Mouse (Mus musculus) midbrain, embryonic 16.5 days (tissue): Measurements from ENCODE around the gene Tiam1. TPM values are rescaled to one million over a fixed set of nuclear protein-coding genes. Genes with fewer than 3 reads are reported as not detected.

Experiments used
- ATAC-seq: fragments of 200-750 bp; cut with Nextera tagmentation; 2 replicates; pipeline ENCODE4 v1.8.0; 2017; ENCODE audit warnings: moderate TSS enrichment
- H3K27ac ChIP-seq: fragments of 300-500 bp; sonication (generic); 2 replicates; pipeline ENCODE4 v1.5.1; 2014; ENCODE audit warnings: mild to moderate bottlenecking, low read length, mixed read lengths
- H3K27me3 ChIP-seq: fragments of 300-500 bp; sonication (generic); 2 replicates; pipeline ENCODE4 v1.6.1; 2014; ENCODE audit warnings: low read depth, low read length, mixed read lengths; ENCODE audit not compliant: control insufficient read depth, insufficient read depth
- H3K36me3 ChIP-seq: fragments of 300-500 bp; sonication (generic); 2 replicates; pipeline ENCODE4 v1.6.1; 2014; ENCODE audit warnings: mild to moderate bottlenecking, low read length, moderate library complexity, mixed read lengths; ENCODE audit not compliant: control insufficient read depth, insufficient read depth
- H3K4me1 ChIP-seq: fragments of 300-500 bp; sonication (generic); 2 replicates; pipeline ENCODE4 v1.6.1; 2014; ENCODE audit warnings: mild to moderate bottlenecking, low read length, mixed read lengths; ENCODE audit not compliant: control insufficient read depth, insufficient read depth
- H3K4me2 ChIP-seq: fragments of 300-500 bp; sonication (generic); 2 replicates; pipeline ENCODE4 v1.6.1; 2014; ENCODE audit warnings: mild to moderate bottlenecking, low read length, mixed read lengths
- H3K4me3 ChIP-seq: fragments of 300-500 bp; sonication (generic); 2 replicates; pipeline ENCODE4 v1.5.1; 2014; ENCODE audit warnings: low read depth, mild to moderate bottlenecking, low read length, moderate library complexity, mixed read lengths
- H3K9ac ChIP-seq: fragments of 300-500 bp; sonication (generic); 2 replicates; pipeline ENCODE4 v1.6.1; 2014; ENCODE audit warnings: low read depth, low read length, mixed read lengths
- H3K9me3 ChIP-seq: fragments of 300-500 bp; sonication (generic); replicated peaks from 2 replicates; pipeline ENCODE4 v1.6.1; 2014; ENCODE audit warnings: mild to moderate bottlenecking, low read length, mixed read lengths; ENCODE audit not compliant: control insufficient read depth, poor library complexity, severe bottlenecking
- whole genome bisulfite sequencing: fragments of 180-500 bp; shearing (Covaris S2); extraction: QIAGEN DNeasy Blood & Tissue Kit; methylation state at CpG from one replicate; pipeline ENCODE4 v1.1.7; 2014; 5-methylcytosine and 5-hydroxymethylcytosine counted together
- polyA plus RNA-seq: library from polyadenylated mRNA; unstranded; fragments of >200 nt; fragmentation: Nextera tagmentation; extraction: Ambion mirVana; gene quantifications from 2 replicates; pipeline ENCODE4 v1.2.1, GENCODE M21; 2015

The Tiam1 gene
- polyA plus RNA-seq, 1 experiment from 2014 or later = 23.5 TPM

DNA sequence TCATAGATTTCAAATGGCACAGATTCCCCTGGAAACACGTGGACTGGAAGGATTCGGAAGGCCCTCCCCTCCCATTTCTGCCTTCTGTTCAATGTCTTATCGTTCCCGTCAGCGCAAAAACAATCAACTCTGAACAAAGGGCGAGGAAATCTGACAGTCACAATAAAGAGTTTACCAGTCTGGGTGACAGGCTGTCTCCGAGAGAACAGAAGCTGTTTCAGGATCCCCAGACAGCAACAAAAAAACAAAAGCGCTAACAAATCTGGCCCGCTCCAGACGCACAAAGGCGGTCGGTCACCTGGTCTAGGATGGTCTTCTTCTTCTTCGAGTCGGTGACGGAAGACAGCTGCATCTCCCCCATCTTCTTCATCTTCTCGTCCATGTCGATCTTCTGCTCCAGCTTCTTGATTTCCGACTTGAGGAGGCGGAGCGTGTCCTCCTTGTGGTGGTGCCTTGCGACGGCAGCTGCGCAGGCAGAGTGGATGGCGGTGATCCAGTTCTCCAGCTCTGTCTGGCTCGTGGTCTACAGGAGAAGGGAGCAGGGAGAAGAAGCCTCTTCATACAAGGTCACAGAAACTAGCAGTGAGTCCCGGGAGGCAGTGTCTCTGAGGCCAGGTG lies 276.2 kb downstream of the Tiam1 start:
- no peaks in the 10 kb centered on the region for H3K9me3 ChIP-seq
- H3K27me3 ChIP-seq = no peaks in the 10 kb centered on the region
- no peak overlapping the region for H3K27ac ChIP-seq
- ATAC-seq = no peak
- no peak overlapping the region for H3K4me3 ChIP-seq
- H3K4me2 ChIP-seq = no peak overlapping the region
- H3K36me3 ChIP-seq = 0 out of 2 replicates have a peak, but pooled peaks cover 2% of the 10 kb centered on the region
- 74% methylated on average over 26 of the region's 26 CpGs for WGBS
- H3K4me1 ChIP-seq = peaks cover 6% of the 10 kb centered on the region
- H3K9ac ChIP-seq = no peak overlapping the region

GRCm38 (mm10) chr16:89865136-89865535 lies 278.4 kb downstream of the Tiam1 start:
- 92% methylated on average over 13 of the region's 17 CpGs for WGBS

GRCm38 (mm10) chr16:89864710-89865109 lies 278.9 kb downstream of the Tiam1 start:
- no peak for ATAC-seq
- no peak overlapping the region for H3K27ac ChIP-seq
- 79% methylated on average over 3 of the region's 3 CpGs for WGBS

More at GRCm38 (mm10) chr16:89865136-89865535, 278.4 kb downstream of the Tiam1 start:
- no peak overlapping the region for H3K4me2 ChIP-seq
- ATAC-seq = no peak
- no peak overlapping the region for H3K27ac ChIP-seq
- 0 out of 2 replicates have a peak, but pooled peaks cover 2% of the 10 kb centered on the region for H3K36me3 ChIP-seq
- no peak overlapping the region for H3K9ac ChIP-seq
- H3K27me3 ChIP-seq = no peaks in the 10 kb centered on the region
- no peaks in the 10 kb centered on the region for H3K4me1 ChIP-seq
- no peak overlapping the region for H3K4me3 ChIP-seq
- H3K9me3 ChIP-seq = no peaks in the 10 kb centered on the region

GRCm38 (mm10) chr16:89863264-89863663 lies 280.3 kb downstream of the Tiam1 start:
- Histone ChIP-seq H3K4me3 (no peak overlapping the region), H3K4me1 (no peaks in the 10 kb centered on the region), H3K27me3 (no peaks in the 10 kb centered on the region), H3K9me3 (no peaks in the 10 kb centered on the region), H3K4me2 (no peak overlapping the region), H3K27ac (no peak overlapping the region), H3K9ac (no peak overlapping the region), H3K36me3 (peaks cover 7% of the 10 kb centered on the region; the same call in 1 of the 2 replicates)
- ATAC-seq = no peak
- 21% methylated on average over 5 of the region's 5 CpGs for WGBS

More at GRCm38 (mm10) chr16:89864710-89865109, 278.9 kb downstream of the Tiam1 start:
- peaks cover 2% of the 10 kb centered on the region; the same call in 1 of the 2 replicates for H3K36me3 ChIP-seq
- no peak overlapping the region for H3K9ac ChIP-seq
- no peaks in the 10 kb centered on the region for H3K4me1 ChIP-seq
- no peaks in the 10 kb centered on the region for H3K27me3 ChIP-seq
- no peak overlapping the region for H3K4me3 ChIP-seq
- no peak overlapping the region for H3K4me2 ChIP-seq
- no peaks in the 10 kb centered on the region for H3K9me3 ChIP-seq

GRCm38 (mm10) chr16:89861531-89861930 lies 282.0 kb downstream of the Tiam1 start:
- Histone ChIP-seq H3K4me1 (peaks cover 4% of the 10 kb centered on the region; the same call in 1 of the 2 replicates), H3K4me2 (no peak overlapping the region), H3K4me3 (no peak overlapping the region), H3K27ac (no peak overlapping the region), H3K27me3 (no peaks in the 10 kb centered on the region), H3K36me3 (peaks cover 7% of the 10 kb centered on the region; the same call in 1 of the 2 replicates), H3K9ac (no peak overlapping the region), H3K9me3 (no peaks in the 10 kb centered on the region)
- 59% methylated on average over 5 of the region's 5 CpGs for WGBS
- no peak for ATAC-seq

GRCm38 (mm10) chr16:89860708-89861107 lies 282.9 kb downstream of the Tiam1 start:
- H3K4me3 ChIP-seq = no peak overlapping the region
- H3K4me1 ChIP-seq = peaks cover 4% of the 10 kb centered on the region; the same call in 1 of the 2 replicates
- no peak overlapping the region for H3K27ac ChIP-seq
- peak; percentile 22; the same call in 1 of the 2 replicates for ATAC-seq
- H3K9me3 ChIP-seq = no peaks in the 10 kb centered on the region
- H3K27me3 ChIP-seq = no peaks in the 10 kb centered on the region
- no peak overlapping the region for H3K4me2 ChIP-seq
- peaks cover 5% of the 10 kb centered on the region; the same call in 1 of the 2 replicates for H3K36me3 ChIP-seq
- 42% methylated on average over 6 of the region's 6 CpGs for WGBS
- no peak overlapping the region for H3K9ac ChIP-seq

- Histone ChIP-seq H3K27ac (0 out of 2 replicates have a peak overlapping the region, but pooled peaks have one; percentile 4), H3K4me3 (no peak overlapping the region), H3K36me3 (peaks cover 5% of the 10 kb centered on the region; the same call in 1 of the 2 replicates), H3K27me3 (no peaks in the 10 kb centered on the region), H3K9ac (no peak overlapping the region), H3K4me2 (no peak overlapping the region), H3K4me1 (peaks cover 4% of the 10 kb centered on the region; the same call in 1 of the 2 replicates), H3K9me3 (no peaks in the 10 kb centered on the region)
- ATAC-seq = no peak
- WGBS = 53% methylated on average over 3 of the region's 3 CpGs
Measured at GRCm38 (mm10) chr16:89857666-89858065, 285.9 kb downstream of the Tiam1 start.

GRCm38 (mm10) chr16:89854731-89855130 lies 288.8 kb downstream of the Tiam1 start:
- H3K4me1 ChIP-seq = peaks cover 4% of the 10 kb centered on the region; the same call in 1 of the 2 replicates
- H3K4me2 ChIP-seq = no peak overlapping the region
- no peak overlapping the region for H3K9ac ChIP-seq
- no peaks in the 10 kb centered on the region for H3K27me3 ChIP-seq
- no peak for ATAC-seq
- WGBS = 82% methylated on average over 8 of the region's 8 CpGs
- H3K4me3 ChIP-seq = no peak overlapping the region
- H3K27ac ChIP-seq = no peak overlapping the region
- H3K9me3 ChIP-seq = no peaks in the 10 kb centered on the region
- H3K36me3 ChIP-seq = peaks cover 5% of the 10 kb centered on the region; the same call in 1 of the 2 replicates

- no peak overlapping the region for H3K4me3 ChIP-seq
- H3K4me1 ChIP-seq = no peaks in the 10 kb centered on the region
- 69% methylated on average over 9 of the region's 9 CpGs for WGBS
- ATAC-seq = no peak
- H3K36me3 ChIP-seq = 0 out of 2 replicates have a peak, but pooled peaks cover 6% of the 10 kb centered on the region
- 0 out of 2 replicates have a peak, but pooled peaks cover 3% of the 10 kb centered on the region for H3K9me3 ChIP-seq
- H3K27ac ChIP-seq = no peak overlapping the region
- H3K27me3 ChIP-seq = no peaks in the 10 kb centered on the region
- no peak overlapping the region for H3K9ac ChIP-seq
- no peak overlapping the region for H3K4me2 ChIP-seq
Measured at GRCm38 (mm10) chr16:89851333-89851732, 292.2 kb downstream of the Tiam1 start.
